Mouse (Mus musculus): ENCODE measurements at regions not wholly inside any gene's neighbourhood (a gene's known extent, or its start where the extent isn't known, plus 50 kb on each side); places are given as distances from the start of the nearest gene placed in this dataset.
A peak's percentile ranks its signal among the peaks of the same experiment; 100 is the strongest.

DNA sequence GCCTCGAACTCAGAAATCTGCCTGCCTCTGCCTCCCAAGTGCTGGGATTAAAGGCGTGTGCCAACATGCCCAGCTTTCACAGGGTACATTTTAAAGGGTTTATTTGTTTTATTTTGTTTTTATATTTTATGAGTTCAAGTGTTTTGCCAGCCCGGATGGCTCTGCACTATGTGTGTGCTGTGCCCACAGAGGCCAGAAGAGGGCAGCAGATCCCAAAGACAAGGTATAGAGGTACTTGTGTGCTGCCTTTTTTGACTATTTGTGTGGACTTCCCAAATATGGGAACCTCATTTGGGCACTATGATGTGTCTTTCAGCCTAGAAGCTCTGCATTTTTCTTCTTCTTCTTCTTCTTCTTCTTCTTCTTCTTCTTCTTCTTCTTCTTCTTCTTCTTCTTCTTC lies 176.4 kb upstream of the Azi2 start:
- peak; percentile 12 for DNase-seq

DNA sequence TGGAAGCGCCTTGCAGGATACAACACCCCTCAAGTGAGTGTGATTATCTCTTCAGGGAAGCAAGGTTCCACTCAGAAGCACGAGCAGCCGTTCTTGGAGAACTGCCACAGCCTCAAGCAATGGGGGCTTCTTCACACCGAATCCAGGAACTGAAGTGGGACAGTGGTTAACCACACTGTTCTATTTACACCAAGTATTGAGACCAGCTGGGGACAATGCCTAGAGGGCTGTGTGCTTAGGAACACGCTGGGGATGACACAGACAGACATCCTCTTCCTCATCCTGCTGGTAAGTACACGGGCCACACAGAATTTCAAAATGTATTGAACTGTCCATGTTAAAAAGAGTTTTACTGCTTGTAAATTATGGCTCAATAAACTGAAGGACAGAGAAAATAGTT lies 177.0 kb upstream of the Azi2 start:
- no peak for DNase-seq

DNA sequence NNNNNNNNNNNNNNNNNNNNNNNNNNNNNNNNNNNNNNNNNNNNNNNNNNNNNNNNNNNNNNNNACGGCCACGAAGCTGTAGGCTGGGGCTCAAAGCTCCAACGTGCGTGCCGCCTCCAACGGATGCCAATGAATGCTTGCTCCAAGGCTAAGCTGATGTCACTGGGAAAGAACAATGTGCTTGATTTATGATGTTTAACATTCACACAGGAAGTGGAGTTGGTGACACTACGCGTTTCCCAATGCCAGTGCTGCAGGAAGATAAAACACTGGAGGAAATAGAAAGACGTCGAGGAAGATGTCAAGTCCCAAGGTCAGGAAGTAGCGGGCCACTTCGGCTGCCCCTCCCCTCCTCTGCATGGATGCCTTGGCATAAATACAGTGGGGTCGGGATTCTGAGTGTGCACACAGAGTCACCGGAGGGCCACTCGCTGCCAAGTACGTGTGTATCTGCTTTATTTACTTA lies 180.7 kb upstream of the Azi2 start:
- peak; percentile 48 for DNase-seq

DNA sequence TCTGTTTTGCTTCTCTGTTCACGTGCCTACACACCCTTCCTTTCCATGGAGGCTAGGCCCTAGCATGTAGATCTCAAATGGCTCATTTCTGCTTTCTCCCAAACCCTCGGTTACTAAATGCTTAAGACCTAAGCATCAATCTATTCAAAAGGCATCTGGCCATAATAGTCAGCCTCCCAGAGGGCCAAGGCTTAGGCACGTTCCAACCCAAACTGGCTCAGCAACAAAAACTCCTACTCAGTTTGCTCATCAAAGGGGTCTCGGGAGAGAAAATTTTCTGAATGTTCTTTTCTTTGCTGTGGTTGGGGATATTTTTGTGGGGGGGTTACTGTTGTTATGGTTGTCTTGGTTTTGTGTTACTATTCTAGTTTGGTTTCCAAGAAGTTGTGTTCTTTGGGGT lies 196.8 kb upstream of the Azi2 start:
- no peak for DNase-seq

DNA sequence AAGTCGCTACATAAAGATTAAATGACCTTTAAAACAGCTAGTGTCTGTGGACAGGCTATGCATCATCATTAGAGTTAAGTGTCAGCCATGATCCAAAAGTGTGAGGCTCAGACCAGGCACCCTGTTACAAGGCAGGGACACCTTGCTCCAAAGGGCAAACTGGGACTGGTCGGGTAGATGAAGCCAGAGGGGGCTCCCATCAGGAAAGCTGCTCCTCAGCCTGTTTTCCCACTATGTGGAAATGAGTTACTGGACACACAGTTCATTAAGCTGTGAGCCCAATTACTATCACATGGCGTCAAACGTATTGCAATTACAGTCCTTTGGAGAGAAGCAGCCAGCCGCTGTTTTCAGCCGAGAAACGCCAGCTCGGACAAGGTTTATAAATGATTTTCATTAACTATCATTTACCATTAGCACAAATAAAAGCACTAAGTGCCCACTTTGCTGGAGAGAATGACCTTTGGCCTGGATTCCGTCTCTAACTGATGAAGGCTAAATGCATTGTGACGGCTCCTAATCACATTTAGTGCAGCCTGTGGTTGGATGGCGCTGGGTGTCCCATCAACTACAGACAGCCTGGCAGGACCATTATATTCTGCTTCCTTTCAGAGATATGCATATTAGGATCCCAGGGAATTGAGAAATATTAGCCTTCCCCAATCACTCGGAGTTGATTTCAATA lies 203.5 kb upstream of the Azi2 start:
- DNase-seq: no peak

DNA sequence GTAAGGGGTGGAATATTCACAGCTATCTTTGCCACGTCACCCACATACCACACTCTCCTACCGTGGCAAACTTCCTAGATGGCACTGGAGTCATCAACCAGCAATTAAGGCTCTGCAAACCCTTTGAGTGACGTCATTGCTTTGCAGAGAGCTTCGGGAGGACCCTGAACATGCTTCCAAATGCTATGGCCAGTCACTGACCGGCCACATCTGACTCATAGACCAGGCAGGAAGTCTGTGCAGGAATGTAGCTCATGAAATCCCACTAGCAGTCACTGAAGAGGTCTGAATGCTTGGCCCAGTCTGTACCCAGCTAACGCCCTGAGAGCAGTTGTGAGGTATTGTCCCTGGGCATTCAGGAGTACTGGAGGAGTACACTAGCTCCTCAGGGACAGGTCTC lies 203.9 kb upstream of the Rbms3 start:
- DNase-seq: no peak

DNA sequence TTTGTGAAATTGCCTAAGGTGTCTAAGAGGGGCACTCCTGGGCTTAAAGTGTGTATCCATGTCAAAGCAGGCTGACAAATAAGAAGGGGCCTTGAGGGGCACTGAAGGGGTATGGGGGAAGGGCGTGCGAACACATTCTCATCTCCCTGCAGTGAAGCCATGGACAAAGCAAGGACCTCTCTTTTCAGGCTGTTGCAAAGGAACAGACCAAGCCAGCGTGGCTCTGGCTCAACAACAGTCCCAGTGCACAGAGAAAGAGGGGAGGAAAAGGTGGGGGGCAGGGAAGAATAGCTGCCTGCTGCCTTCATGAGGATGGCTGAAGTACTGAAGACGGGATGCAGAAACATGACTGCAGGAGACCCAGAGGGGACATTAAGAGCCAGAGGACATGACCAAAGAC lies 184.9 kb upstream of the Rbms3 start:
- DNase-seq: no peak

DNA sequence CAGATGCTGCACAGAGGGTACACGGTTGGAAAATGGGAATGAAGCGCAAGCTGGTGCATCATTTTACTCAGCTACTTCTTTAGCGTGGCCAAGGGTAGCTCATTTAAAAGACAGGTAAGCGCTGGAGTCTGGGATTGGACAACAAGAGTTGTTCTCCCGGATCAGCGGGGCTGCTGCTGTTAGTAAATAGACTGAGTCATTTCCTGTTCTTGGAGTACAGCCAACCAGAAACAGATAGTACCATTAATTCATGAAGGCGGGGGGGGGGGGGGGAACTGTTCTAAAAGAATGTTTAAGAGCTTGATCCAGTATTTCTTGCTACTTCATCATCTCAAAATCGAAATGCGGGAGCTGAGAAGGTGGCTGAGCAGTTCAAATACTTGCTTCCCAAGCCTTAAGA lies 183.5 kb upstream of the Rbms3 start:
- peak; percentile 22 for DNase-seq

DNA sequence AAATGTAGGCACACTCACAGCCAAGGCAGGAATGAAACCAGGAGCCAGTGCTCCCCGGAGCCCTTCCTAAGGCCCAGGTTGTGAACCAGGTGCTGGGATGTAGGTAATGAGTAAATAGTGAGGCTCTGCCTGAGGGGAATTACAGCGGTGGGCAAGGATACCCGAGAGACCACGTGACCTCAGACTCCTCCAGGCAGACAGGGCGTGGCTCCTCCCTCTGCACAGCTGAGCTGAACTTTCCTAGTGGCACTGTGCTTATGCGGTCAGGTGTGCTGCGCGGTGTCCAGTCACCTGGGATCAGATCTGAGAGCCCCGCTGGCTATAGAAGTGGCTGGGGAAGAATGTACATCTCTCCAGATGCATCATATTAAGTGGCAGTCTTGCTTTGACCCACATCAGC lies 176.1 kb upstream of the Rbms3 start:
- no peak for DNase-seq

DNA sequence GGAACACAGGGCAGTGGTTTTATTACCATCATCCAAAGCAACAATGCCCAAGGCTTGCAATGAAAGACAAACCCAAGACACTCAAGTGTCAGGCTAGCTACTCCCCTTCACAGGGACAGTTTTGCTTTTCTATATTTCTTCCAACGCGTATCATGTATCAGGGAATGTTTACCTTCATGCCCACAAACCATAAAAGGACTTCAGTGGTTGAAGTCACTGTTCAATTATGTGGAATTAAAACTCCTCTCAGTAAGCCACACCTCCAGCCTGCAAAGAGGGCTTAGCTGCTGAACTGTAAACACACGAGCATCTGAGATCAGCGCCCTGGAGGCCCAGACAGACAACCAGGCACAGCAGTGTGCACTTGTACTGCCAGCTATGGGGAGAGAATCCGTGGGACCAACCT lies 154.5 kb upstream of the Rbms3 start:
- no peak for DNase-seq

DNA sequence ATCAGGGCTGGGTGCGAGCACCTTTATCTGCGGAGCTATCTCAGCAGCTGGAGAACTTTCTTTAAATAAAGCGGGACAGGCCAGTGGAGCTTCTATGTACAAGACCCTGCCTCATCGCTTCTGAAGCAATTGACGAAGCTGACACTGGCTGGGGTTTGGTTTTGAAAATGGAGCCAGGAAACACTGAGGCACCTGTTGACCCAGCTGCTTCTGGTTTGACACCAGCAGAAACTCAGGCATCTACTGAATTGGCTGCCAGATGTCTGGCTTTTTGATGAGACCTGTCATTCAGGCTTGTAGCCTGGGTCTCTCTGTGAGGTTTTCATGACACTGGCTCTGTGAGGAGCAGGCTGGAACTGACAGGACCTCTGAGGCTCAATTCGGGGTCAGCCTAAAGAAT lies 124.9 kb upstream of the Rbms3 start:
- no peak for DNase-seq

DNA sequence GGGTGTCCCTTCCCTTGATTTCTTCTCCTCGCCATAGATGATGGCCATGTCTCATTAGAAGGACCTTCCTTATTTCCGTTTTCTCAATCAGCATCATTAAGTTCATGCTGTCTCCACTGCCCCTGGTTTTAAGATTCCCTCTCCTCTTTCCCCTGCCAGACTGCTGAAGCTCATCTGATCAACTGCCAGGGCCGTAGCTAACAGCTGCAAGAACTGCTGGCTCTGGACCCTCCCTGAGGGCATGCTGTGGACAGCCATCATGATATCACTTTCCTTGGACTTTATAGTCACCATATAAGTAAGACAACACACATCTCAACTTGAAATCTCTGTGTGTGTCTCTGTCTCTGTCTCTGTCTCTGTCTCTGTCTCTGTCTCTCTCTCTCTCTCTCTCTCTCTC lies 123.8 kb upstream of the Rbms3 start:
- DNase-seq: no peak

DNA sequence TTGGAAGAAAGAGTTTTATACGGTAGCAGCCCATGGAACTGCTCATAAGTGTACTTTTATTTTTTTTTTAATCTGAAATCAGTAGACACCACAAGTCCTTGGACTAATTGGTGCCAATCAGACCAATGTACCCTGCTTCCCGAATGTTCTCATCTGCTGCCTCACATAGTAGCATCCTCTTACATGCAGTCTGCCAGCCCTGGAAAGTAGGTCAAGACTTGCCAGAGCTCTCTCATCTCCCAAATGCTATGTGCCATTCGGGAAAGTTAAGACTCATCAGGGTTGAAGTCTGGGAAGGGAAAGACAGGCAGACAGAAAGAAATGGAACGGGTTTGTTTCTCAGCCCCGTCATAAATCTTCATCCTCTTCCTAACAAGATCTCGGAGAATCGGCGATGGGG lies 115.2 kb upstream of the Rbms3 start:
- no peak for DNase-seq

DNA sequence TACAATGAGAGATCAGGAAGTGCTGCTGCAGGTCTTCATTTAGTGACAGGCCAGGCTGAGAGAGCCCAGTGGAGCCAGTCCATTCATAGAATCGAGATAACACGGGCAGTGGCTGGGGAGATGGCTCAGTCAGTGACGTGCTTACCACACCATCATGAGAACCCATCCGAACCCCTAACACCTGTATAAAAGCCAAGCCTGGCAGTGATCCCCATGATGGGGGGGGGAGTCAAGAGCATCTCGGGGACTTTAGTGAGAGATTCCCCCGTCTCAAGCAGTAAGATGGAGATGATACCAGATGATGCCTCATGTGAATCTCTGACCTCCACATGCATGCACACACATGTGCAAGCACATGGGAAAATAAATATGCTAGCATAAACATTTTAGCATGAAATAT lies 99.7 kb upstream of the Rbms3 start:
- DNase-seq: no peak

DNA sequence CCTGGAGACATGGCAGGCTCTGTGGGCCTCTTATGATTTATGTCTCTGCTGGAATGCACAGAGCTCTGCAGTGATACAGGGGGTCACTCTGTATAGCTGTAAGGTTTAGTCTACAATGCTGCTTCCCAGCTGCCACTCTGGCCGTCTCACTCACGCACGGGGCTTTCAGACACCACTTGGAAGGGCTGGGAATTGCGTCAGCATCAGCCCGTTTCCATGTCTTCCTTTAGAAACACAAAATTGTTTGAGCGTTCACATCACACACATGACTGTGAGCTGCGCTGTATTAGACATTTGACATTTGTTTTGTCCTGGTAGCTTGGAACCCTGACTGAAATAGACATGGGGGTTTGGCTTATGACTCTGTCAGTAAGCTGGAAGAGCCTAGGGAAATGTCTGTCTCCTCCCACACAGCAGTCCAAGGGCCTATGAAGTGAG lies 90.5 kb upstream of the Rbms3 start:
- DNase-seq: peak; percentile 10

DNA sequence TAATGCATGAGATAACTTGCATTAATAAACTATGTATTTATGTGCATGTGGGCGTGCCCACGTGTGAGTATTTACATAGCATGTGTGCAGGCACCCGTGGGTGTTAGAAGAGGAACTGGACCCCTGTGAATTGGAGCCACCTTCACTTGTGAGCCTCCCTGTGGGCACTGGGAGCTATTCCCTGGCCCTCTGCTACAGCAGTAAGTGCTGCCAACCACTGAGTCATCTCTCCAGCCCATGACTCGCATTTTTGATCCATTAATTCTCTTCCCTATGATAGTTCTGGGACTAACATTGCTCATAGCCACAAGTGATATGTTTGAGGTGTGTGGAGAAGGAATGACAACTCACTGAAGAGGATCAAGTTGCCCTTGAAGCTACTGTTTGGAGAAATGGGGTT lies 87.6 kb upstream of the Rbms3 start:
- no peak for DNase-seq

DNA sequence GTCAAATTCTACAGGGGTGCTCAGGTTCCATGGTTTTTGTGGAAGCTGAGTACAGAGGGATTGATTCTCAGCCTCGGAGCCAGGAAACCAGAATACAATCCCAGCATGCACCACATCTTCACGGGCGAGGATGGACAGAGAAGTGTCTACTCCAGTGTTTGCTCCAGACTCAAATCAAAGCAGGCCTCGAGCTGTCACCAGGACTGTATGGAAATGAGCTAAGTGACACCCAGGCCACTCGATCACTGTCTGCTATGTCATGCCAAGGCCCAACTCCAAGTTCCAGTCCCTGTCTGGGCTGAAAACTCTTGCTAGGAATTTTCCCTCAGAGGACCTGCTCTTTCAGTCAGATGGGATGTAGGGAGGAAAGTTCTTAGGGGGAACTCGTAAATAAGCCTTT lies 86.8 kb upstream of the Rbms3 start:
- DNase-seq: peak; percentile 9

DNA sequence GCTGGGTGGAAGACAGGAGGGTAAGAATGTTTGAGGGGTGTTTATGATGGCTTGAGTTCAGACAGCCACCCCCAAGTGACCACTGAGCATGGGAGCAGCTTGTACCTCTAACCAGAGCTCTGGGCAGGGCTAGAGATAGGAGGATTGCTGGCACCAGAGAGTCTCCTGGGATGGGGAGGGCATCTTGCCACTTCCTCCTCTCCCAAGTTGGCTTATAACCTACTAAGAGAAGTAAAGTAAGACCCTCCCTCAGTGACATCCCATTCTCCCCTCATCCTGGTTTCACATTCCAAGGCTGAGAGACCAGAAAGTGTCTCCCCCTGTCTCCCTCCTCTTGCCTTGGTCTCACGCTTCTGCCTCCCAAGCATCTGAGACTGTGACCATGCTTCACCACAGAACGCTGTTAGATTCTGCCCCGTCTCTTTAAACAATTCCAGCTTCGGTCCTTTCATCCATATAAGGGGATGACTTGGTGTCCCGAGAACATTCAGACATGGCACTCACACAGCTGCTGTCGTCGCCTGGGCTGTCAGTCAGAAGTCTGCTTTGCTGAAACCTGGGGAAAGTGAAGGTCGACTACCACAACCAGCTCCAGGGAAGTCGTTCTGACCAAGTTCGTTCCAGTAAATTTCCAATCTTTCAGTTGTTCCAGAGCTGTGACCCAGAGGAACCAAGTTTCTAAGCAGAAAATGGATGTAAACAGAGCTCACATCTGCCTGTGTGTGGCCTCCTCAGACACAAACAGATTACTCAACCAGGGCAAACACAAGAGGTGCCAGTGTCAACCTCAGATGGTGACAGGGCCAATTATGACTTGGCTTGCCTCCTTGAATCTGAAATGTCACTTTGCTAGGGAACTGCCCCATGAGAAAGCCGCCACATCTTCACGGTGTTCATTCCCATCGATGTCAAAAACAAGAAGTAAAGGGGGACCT lies 85.3 kb upstream of the Rbms3 start:
- no peak for DNase-seq

DNA sequence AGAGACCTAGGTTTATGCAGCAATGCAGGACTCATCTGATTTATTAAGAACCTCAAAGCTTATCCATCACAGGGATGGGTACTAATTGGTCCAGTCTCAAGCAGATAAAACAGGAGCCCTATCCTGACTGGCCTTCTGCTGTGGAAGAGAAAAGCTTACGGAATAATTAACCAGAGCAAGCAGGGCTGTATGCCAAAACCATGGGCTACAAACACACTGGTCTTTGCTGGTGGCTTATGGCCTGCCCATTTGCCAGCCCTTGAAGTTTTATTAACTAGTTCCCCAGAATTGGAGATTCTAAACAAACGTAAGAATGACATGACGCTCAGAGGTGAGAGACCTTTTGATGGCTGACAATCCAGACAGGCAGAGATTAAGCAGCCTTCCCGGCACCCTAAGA lies 83.4 kb upstream of the Rbms3 start:
- no peak for DNase-seq

DNA sequence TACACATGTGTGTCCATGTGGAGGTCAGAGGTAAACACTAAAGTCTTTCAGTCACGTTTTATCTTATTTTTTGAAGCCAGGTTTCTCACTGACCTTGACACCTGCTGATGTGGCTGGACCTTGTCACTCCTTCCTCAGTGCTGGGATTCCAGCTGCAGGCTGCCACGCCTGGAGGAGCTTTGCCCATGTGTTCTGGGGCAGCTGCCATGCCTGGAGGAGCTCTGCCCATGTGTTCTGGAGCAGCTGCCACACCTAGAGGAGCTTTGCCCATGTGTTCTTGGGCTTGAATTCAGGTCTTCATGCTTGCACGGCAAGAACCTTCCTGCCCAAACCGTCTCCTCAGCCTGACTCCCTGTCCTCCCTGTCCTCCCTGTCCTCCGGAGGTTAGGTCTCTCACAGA lies 82.1 kb upstream of the Rbms3 start:
- DNase-seq: no peak

DNA sequence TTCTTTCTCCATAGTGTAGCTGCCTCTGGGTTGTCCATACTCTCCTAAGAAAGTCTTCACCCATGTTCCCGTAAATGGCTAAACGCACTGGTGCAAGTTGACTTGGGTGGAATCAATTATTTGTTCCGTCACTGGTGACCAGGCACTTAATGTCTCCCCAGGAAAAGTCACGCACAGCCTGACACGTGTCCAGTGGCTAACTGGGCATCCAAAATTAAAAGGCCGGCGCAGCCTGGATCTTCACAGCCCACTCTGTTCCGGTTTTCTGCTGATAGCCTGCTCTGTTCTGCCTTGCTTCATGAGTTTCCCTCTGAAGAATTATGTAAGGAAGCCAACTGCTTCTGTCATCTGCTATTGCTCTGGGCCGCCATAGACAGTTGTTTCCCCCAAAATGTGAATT lies 81.3 kb upstream of the Rbms3 start:
- no peak for DNase-seq

DNA sequence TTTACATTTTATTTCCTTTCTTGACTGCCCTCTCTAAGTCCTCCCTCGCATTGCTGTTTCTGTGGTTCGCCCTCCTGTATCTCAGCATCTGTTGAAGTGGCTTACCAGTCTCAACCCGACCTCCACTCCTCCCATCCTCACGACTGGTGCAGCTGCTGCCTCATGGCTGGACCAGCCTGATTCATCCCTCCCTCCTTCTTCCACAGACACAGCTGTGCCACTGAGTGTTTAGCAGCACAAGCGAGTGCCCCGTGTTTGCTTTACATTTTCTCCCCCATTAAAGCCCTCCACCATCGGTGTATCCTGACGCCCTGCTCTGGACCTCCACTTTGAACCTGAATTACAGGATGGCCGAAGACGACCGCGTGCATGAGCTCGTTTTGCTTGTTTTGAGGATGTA lies 80.0 kb upstream of the Rbms3 start:
- no peak for DNase-seq

DNA sequence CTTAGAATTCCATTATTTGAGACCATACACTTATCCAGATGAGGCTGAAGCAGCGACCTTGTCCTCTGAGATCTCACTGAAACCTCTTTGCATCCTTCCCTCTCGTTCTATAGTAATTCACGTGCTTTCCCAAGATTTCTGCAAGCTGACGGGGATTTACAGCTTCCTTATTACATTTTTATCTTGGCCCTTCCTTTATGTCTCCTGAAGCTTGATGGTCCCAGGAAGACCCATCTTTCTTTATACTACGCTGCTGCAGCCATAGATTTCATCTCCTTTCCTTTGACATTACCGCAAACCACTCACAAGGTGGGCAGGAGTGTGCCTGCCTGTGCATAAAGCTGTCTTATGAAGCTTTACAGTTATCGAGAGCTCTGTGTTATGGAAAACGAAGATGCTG lies 63.3 kb upstream of the Rbms3 start:
- no peak for DNase-seq

DNA sequence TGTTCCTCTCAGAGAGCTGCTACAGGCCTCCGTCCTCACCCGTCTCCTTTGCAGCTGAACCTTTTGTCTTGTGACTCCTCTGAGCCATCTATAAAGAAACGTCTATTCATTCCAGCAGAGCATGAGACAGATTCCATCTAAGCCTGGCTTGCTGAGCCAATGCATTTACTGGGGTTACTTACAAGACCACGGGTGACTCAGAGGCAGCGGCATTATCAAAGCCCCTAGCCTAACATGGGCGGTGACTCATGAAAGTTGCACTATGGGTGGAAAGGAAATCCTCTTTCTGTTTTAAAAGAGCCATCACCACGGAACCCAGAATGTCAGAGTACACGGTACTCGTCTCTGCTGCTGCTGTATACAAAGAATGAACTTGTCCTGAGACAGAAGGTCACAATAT lies 62.8 kb upstream of the Rbms3 start:
- no peak for DNase-seq
